Mouse (Mus musculus) ES-CJ7 (cell line): ENCODE measurements around the gene Aqp2.

Experiments used
- DNase-seq: peaks from one replicate; pipeline ENCODE4 v3.0.0; 2011; ENCODE audit warnings: low read depth, low spot score

The Aqp2 gene

GRCm38 (mm10) chr15:99618595-99618994 is 39.7 kb downstream of the Aqp2 start:
- DNase-seq, result no peak

- no peak for DNase-seq
Measured at GRCm38 (mm10) chr15:99619821-99620220, 41.0 kb downstream of the Aqp2 start.

GRCm38 (mm10) chr15:99622063-99622462 is 43.2 kb downstream of the Aqp2 start:
- no peak for DNase-seq

- DNase-seq, result peak; percentile 79
Measured at GRCm38 (mm10) chr15:99631618-99632017, 52.8 kb downstream of the Aqp2 start.
